Mouse (Mus musculus) thymus, adult 2 months (tissue): Measurements from ENCODE around the gene Mr1.

ENCODE experiments used
- CTCF ChIP-seq: fragments of 200-500 bp; IDR thresholded peaks from 2 replicates; pipeline ENCODE4 v1.5.1; 2012; ENCODE audit warnings: mild to moderate bottlenecking, control low read depth, low read length, moderate library complexity, borderline replicate concordance; ENCODE audit not compliant: control insufficient read depth, poor library complexity, insufficient read depth; ENCODE audit errors: extremely low read depth
- POLR2A ChIP-seq: fragments of 200-500 bp; IDR thresholded peaks from 2 replicates; pipeline ENCODE4 v1.6.1; 2012; ENCODE audit warnings: mild to moderate bottlenecking, low read length, control low read depth, moderate library complexity; ENCODE audit not compliant: control insufficient read depth, poor library complexity, insufficient read depth; ENCODE audit errors: extremely low read depth

GRCm38 (mm10) chr1:155145620-155146019 is 994 bp downstream of the Mr1 start:
- TF ChIP-seq CTCF (no peak), POLR2A (no peak)
